Mouse (Mus musculus) left cerebral cortex, adult 8-10 months (tissue): ENCODE results near the gene Rundc3a. TPM values are rescaled to one million over a fixed set of nuclear protein-coding genes. Genes with fewer than 3 reads are reported as not detected.
"Not testable (repeated sequence)": the region's sequence is repeated elsewhere in the genome, so short reads cannot be mapped to it uniquely, and the experiment has no call there.

ENCODE experiments used
- DNase-seq, 2 experiments: peaks; one replicate each; pipeline ENCODE4 v3.0.0; 2022; ENCODE audit warnings: low spot score in 2 of 2
- total RNA-seq, 4 experiments: library from RNA; stranded (reverse); gene quantifications; 2 replicates each; pipeline ENCODE4 v1.2.4; 2022

The Rundc3a gene
- total RNA-seq, 4 experiments from 2014 or later = 433 to 468 (median 439) TPM

DNA sequence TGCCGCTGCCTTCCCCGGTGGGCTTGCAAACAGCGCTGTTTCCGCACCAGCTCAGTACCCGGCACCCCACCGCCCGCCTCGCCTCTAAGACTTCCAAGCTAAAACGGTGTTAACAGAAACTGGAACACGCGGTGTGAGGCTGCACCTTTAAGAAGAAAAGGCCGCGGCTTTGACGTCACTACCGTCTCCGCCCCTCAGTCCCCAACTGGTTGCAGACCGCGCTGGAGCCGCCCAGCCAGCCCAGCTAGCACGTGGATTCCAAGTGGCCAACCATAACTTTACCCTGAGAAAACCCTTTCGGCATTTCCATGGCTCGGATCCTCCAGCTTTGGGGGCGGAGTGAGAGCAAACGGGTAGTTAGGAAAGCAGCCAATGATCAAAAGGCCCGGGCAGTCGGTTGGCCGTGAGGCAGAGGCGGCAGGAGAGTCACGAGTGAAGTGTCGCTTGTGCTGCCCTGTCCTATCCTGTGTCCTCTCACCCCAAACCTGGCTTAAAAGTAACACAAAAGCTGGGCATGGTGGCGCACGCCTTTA lies 15.2 kb downstream of the Rundc3a start:
- peak; percentile 93 to 97 for DNase-seq

DNA sequence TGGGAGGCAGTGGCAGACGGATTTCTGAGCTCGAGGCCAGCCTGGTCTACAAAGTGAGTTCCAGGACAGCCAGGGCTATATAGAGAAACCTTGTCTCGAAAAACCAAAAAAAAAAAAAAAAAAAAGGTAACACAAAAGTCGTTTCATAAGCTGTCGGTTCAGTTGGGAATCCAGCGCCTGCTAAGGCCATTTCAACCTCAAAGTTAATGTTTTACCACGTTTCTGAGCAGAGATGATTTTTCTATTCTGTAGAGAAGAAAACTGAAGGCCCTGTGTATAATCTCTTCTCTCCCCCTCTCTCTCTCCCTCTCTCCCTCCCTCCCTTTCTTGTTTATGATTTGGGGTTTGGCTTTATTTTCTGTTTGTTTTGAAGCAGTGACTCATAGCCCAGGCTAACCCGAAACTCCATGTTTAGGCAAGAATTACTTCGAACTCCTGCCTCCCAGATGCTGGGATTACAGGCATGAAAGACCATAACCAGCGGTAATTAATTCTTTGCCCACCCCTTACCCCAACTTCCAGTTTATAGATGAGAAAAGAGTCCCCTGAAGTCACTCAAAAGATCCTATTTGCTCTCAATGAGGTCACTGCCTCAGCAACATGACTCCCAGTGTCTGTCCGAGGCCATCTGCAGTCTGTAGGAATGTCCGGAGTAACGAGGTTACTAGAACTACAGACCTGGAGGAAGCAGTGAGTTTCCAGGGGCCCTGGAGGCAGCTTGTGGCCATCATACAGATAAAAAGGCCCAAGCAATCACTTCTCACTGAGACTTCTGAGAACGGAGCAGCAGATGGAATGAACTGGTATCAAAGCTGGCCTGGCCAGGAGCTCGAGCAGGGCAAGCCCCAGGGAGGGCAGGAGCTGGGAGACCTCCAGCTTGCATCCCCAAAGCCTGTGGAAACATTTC lies 15.9 kb downstream of the Rundc3a start:
- no peak for DNase-seq

DNA sequence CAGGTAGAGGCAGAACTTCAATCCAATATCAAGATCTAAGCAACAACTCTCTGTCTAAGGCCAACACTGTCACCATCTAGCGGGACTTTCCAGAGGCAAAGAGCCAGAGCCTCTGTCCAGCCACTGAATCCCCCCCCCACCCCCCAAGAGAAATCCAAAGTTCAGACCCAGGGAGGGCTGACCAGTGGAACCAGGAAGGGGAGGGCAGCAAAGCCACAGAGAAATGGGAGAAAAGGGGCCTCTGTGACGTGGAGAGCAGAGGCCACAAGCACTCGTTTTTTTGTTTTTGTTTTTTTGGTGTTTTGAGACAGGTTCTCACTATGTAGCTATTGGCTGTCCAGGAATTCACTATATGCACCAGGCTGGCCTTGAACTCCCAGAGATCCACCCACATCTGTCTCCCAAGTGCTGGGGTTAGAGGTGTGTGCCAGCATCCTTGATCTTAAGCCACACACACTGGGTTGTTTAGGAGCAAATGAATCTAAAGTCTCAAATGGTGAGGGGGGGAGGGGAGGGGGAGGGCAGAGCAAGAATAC lies 16.7 kb downstream of the Rundc3a start:
- no peak for DNase-seq

DNA sequence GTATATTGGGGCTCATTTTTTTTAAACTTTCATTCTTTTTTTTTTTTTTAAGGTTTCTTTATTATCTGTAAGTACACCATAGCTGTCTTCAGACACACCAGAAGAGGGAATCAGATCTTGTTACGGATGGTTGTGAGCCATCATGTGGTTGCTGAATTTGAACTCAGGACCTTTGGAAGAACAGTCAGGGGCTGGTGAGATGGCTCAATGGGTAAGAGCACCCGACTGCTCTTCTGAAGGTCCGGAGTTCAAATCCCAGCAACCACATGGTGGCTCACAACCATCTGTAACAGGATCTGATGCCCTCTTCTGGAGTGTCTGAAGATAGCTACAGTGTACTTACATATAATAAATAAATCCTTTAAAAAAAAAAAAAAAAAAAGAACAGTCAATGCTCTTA lies 17.1 kb downstream of the Rundc3a start:
- DNase-seq = not testable (repeated sequence)

DNA sequence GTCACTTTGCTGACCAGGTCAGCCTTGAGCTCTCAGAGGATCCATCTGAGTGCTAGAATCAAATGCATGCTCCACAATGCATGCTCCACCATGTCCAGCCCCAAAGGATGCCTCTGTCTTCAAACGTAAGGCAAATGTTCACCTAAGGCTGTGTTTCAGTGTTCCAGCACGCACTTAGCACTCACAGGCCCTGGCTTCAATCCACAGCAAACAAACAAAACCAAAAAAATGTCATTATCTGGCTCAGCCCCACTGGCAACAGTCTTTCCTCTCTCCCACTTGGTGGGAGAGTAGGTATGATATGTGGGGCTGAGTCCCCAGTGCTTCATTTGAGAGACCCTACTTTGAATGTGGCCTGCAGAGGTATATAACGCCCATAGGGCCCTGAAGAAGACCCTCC lies 17.9 kb downstream of the Rundc3a start:
- DNase-seq = no peak

DNA sequence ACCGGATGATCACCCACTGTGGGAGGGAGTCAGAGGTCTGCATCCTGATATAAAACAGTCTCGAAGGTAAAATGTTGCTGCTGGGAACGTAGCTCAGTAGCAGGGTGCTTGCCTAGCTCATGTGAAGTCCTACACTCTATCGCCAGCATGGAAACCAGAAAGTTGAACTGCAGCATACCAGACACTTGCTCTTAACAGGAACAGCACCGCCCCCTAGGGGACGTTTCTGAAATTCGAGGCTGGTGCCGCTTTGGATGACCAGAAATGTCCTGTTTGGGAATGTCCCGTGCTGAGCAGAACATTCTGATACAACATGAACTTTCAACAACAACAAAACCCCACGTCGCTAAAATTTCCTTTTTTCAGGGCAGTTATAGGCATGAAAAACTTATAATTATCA lies 18.5 kb downstream of the Rundc3a start:
- peak; percentile 79 for DNase-seq

DNA sequence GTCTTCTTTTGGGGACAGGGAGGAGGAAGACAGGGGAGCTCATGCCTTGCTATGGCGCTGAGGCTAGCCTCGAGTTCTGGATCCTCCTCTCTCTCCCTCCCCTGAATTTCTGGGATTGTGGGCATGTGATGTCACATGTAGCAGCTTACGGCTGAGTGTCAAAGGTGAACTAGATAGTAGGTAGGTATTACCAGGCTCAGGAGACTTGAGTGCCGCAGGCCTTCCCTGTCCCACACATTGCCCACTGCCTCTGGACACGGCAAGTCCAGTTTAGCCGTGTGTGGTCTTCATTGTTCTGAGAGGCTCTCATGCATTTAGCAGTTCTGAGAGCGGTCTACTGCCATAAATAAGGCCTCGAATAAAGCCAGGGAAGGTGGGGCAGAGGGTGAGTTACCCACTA lies 19.9 kb downstream of the Rundc3a start:
- DNase-seq = no peak

DNA sequence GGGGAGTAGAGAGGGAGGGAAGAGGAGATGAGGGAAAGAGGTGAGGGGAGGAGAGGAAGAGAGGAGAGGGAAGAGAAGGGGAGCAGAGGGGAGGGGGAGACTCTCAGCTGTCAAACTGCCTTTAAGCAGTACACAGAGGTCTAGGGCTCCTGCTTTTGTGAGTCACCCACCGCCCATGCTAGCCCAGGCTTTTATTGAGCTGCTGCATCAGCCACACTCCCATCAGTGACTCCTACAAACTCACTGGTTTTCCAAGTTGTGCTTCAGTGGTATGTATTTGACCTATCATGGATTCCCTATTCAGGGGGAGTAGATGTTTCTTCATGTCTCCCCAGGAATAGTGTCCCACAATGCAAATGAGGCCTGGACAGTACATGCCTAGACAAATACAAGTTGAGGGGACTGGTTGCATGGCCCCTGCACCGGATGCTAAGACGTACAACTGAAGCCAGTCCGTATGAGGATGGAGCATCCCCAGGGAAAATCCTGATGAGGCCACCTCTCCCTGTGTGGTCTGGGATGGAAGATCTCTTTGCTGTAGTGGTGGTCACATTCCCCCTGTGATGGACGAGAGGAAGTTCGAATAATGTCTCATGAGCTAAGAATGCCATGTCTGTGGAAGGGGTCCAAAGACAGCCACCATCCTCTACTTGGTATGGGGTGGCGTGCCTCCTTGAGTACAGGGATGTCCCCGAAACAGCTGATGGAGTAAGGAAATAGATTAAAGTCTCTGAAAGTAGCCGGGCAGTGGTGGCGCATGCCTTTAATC lies 22.0 kb downstream of the Rundc3a start:
- DNase-seq = no peak

DNA sequence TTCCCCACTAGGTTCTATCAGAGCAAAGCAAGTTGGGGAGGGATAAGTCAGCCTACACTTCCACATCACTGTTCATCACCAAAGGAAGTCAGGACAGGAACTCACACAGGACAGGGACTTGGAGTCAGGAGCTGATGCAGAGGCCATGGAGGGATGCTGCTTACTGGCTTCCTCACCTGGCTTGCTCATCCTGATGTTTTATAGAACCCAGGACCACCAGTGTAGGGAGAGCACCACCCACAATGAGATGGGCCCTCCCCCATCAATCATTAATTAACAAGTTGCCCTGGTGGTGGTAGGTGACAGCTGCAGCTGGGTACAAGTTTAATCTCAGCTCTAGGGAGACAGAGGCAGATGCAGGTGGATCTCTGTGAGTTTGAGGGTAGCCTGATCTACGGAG lies 24.0 kb downstream of the Rundc3a start:
- DNase-seq = no peak

DNA sequence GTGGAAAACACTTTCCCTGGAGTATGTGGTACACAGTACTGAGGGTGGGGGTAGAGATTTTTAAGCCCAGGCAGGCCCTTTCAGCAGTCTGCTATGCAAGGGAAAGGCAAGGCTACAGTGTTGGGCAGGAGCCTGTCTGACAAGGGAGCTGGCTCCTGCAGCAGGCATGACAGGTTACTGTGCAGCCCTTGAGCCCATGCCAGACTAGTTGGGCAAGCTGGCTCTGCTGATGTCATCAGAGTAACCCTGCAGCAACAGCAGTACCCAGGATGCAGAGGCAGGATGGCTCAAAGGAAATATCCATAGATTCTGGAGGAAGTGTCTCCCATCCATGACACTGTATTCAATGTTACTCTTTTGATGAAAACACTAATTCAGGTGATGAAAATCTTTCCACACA lies 25.7 kb downstream of the Rundc3a start:
- no peak for DNase-seq

DNA sequence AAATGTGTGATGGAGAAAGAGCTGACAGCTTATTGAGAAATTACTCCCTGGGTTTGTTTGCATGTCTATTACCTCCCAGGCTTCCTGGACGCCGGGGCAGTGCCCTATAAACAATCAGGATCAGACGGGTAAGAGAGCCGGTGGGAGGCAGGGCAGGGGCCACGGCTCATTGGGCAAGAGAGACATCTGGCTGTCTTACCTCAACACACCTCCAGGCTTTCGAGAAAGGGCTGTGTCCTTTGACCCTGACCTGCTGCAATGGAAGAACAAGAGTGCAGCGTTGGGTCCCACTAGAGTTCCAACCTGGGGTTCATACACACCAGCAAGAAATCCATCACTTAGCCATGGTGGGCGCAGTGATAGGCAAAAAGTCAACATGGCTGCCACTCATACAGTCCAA lies 28.4 kb downstream of the Rundc3a start:
- DNase-seq = no peak

DNA sequence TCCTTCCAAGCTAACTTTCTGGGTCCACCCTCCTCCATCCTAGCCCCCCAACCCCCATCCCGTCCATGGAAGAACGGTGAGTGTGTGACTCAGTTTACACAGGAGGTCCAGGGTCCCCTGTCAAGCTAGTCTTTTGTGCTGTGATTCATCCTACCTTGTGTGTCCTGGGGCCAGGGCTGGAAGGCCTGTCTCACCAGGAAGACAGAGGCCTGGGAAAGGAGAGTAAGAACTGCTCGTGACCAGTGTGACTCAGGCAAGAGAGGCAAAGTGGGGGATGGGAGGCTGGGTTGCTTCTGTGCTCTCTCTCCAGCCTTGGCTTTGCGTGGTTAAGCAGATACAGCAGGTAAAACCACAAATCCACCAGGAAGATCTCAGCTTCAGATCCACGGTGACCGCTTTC lies 31.5 kb downstream of the Rundc3a start:
- DNase-seq = no peak

DNA sequence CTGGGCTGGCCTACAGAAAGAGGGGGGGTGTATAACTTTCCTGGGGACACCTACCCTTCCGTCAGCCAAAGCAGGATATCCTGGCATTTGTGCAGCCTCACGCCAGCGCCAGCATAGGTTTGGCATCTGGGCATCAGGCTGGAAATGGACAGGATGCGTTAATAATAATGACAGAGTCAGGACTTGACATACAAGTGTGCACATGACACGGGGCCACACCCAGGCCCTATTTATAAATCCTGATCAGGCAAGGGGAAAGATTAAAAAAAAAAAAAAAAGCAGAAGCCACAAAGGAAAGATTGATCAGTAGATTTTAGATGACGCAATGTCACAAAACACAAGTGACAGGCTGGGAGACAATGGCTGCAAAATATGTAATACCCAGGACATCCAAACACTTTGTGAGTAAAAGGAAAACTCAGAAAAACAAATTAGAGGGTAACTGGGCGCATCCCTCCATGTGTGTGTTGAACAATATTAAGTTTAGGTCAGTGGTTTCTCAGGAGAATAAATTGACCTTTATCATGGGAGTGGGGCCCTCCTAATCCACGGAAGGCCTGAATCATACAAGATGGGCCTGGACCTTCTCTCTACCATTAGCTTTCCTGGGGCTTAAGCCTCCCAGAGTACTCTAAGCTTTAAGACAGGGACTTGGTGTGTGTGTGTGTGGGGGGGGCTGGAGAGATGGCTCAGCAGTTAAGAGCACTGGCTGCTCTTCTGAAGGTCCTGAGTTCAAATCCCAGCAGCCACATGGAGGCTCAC lies 32.5 kb downstream of the Rundc3a start:
- DNase-seq = no peak

DNA sequence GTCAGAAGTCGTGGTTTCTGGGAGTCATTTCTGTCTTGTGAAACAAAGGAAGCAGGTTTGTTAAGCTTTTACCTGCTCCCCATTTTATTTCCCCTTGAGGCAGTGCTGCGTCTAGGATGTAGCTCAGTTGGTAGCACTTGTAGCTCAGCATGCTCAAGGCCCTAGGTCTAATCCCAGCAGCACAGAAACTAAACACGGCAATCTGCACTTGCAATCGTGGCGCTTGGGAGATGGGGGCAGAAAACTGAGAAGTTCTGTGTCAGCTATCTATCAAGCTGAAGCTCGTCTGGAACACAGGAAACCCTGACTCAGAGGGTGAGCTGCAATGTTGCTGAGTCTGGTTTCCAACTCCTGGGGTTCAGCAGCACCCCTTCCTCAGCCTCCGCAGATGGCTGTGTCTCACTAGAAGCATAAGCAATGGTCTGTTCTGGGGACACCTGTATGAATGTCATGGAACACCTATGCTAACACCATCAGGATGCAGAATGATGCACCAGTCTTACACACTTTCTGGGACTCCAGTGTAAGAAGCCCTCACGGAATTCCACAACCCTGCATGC lies 35.9 kb downstream of the Rundc3a start:
- DNase-seq = no peak

DNA sequence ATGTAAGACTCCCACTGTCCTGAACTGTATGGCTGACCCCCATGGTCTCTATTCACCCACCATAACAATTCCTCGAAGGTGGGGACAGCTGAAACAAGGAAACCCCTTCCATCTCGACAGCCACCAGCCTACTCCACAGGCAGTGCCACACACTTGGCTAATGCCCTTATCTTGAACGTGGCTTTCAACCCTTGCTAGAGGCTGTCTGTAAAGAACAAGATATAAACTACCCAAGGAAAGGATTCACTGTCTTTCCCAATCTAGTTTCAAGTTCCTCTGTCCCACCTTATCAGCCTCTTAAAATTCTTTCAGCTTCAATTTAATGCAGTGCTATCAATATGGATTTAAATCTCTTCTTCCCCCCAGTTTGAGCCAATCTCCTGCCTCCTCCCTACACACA lies 36.3 kb downstream of the Rundc3a start:
- DNase-seq = no peak

DNA sequence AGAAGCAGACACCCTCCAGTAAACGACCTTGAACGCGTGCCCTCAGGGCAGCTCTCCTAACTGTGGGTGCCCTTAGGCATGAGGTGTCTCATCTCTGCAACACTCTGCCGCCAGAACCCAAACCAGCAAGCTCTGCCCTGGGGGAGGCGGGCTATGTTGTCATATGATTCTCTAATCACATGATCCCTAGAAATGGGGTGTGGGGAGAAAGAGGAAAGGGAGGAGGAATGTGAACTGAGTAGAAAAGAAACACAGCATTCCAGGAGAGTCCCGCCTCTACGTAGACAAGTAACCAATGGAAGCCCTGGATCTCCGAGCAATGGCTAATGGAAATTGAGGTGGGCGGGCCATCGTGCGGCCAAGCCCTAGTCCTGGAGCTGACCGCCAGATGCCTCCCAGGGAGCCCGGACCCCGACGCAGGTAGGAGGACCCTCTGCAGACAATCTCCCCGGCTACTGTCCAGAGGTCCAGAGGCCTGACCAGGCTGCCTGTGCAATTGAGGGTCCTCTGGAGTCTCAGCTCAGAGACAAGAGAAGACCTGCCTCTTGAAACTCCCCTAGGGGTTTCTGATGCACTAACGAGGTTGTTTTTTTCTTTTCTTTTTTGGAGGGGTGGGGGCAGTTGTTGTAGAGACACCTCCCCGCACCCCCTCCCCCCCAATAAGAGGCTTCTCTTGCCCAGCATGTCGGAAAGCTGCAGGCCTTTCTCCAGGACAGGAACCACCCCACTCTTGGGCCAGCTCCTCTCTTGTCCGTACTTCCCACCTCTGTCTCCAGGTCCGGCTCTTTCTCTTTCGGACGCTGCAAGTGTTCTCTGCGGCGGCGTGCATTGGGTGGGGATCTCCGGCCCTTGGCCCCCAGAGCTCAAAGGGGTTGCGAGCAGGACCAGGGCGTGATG lies 37.2 kb downstream of the Rundc3a start, which contains the start of gene Grn:
Gene Grn, plus strand, starts transcription at position 195 of the 897 bp plus-strand sequence.
- peak; percentile 75 to 95 for DNase-seq

DNA sequence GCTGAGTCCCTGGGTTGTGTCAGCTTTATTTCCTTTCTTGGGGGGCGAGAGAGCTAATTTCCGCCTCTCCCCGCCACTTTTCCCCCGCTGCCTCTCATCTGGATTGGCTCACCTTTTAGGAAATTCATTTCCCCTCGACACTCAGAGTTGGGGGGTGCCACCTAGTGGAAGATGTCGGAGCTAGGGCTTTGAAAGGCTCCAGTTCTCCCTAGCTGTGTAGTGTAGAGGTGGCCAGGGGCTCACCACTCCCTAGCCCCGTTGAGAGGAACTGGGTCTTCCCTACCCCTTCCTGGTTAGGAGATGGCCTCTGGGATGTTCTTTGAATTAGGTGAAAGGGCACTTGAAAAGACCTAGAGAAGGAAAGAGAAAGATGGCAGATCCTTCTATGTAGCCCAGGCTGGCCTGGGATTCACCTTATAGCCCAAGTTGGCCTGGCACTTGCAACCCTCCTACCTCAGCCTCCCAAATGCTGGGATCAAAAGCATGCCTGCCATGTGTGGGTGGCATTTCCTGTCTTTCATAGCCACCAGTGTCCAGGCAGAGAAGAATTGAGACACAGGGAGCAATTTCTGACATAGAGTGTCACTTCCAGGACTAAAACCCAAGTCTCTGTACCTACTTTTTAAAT lies 37.9 kb downstream of the Rundc3a start:
- peak; percentile 52 to 64 for DNase-seq

DNA sequence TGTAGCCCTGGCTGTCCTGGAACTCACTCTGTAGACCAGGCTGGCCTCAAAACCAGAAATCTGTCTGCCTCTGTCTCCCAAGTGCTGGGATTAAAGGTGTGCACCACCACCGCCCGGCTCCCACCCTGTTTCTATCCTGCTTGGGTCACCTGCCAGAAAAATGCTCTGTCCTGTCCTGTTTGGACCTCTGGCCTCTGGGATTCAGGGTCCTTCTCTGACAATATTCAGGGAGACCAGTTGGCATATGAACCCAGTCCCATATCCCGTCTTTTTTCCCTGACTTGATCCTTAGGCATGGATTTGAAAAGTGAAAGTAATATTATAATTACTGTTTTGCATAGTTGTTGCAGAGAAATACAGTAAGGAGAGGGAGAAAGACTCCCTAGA lies 38.5 kb downstream of the Rundc3a start:
- no peak for DNase-seq

DNA sequence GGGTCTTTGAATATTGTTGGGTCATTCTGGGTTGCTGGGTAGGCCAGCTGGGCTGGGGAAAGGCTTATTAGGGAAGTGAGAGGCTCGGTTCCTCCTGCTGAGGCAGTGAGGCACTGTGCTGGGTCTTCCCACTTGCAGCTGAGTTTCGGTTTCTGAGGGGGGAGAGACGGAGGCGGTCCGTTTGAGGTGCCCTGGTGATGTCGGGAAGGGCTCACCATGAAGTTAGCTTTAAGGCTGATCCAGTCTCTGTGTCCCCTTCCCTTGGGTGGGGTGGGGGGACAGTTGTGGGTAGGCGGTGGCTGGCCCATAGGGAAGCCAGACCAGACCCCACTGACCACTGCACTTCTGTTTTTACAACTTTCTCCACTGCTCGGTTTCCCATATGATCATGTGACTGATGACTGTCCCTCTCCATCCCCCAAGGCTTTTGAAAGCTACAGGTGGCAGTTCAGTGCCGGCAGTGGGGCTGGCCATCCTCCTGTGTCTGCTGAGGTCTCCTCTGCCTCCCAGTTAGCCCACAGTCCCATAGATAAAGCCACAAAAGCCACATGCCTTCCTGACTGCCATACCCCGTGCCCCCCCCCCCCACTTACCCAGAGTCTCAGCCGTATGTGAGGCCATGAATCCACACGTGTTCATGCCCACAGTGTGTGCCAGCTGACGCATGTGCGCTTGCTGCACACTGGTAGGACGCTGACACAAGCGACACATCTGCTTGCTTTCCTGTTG lies 39.1 kb downstream of the Rundc3a start:
- no peak for DNase-seq
